Mouse (Mus musculus) stomach, embryonic 15.5 days (tissue): Measurements from ENCODE around the gene Emid1. TPM values are rescaled to one million over a fixed set of nuclear protein-coding genes. Genes with fewer than 3 reads are reported as not detected.

Source experiments
- ATAC-seq: fragments of 200-750 bp; cut with Nextera tagmentation; 2 replicates; pipeline ENCODE4 v1.8.0; 2017; ENCODE audit warnings: low read depth, moderate number of reproducible peaks, moderate TSS enrichment; ENCODE audit not compliant: insufficient read depth, low FRiP score
- H3K27ac ChIP-seq: fragments of 300-500 bp; sonication (generic); 2 replicates; pipeline ENCODE4 v1.5.1; 2015; ENCODE audit warnings: mild to moderate bottlenecking, inconsistent platforms
- H3K27me3 ChIP-seq: fragments of 300-500 bp; sonication (generic); replicated peaks from 2 replicates; pipeline ENCODE4 v1.6.1; 2015; ENCODE audit warnings: inconsistent platforms
- H3K36me3 ChIP-seq: fragments of 300-500 bp; sonication (generic); 2 replicates; pipeline ENCODE4 v1.6.1; 2015; ENCODE audit warnings: inconsistent platforms
- H3K4me1 ChIP-seq: fragments of 300-500 bp; sonication (generic); 2 replicates; pipeline ENCODE4 v1.6.1; 2015; ENCODE audit warnings: inconsistent platforms
- H3K4me2 ChIP-seq: fragments of 300-500 bp; sonication (generic); 2 replicates; pipeline ENCODE4 v1.6.1; 2015; ENCODE audit warnings: mild to moderate bottlenecking, inconsistent platforms
- H3K4me3 ChIP-seq: fragments of 300-500 bp; sonication (generic); replicated peaks from 2 replicates; pipeline ENCODE4 v1.5.1; 2015; ENCODE audit warnings: inconsistent platforms
- H3K9ac ChIP-seq: fragments of 300-500 bp; sonication (generic); 2 replicates; pipeline ENCODE4 v1.6.1; 2015; ENCODE audit warnings: inconsistent platforms
- H3K9me3 ChIP-seq: fragments of 300-500 bp; sonication (generic); 2 replicates; pipeline ENCODE4 v1.6.1; 2016; ENCODE audit warnings: inconsistent platforms
- WGBS: fragments of 180-500 bp; shearing (Covaris S2); methylation state at CpG from one replicate; pipeline ENCODE4 v1.1.7; 2015; 5-methylcytosine and 5-hydroxymethylcytosine counted together
- polyA plus RNA-seq: library from polyadenylated mRNA; unstranded; fragments of >200 nt; fragmentation: Nextera tagmentation; extraction: Ambion mirVana; gene quantifications from 2 replicates; pipeline ENCODE4 v1.2.1, GENCODE M21; 2015

The Emid1 gene
- polyA plus RNA-seq, 1 experiment from 2014 or later = 64.2 TPM

DNA sequence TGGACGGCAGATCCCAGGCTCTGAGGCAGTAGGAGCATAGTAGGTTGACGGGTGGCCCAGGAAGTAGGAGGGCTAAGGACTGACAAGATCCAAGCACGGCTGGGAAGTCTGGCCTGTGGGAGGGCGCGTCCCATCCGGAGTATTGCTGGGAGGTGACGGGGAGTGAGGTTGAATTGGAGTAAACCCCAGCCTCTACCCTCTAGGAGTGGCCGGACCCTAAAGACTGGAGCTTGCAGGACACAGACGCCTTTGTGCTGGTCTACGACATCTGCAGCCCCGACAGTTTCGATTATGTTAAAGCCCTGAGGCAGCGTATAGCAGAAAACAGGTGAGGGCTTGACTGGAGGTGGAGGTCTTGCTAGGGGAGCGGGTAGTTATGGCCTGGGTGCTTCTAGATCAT, 92.8 kb downstream of the Emid1 start:
- H3K4me1 ChIP-seq = peaks cover 64% of the 10 kb centered on the region
- peaks cover 64% of the 10 kb centered on the region for H3K27me3 ChIP-seq

GRCm38 (mm10) chr11:5058783-5059182, 93.3 kb downstream of the Emid1 start:
- peaks cover 64% of the 10 kb centered on the region for H3K27me3 ChIP-seq
- H3K27ac ChIP-seq = no peak overlapping the region
- H3K4me2 ChIP-seq = no peak overlapping the region; the same call in 1 of the 2 replicates
- ATAC-seq = no peak
- no peak overlapping the region for H3K9ac ChIP-seq
- 37% methylated on average over 9 of the region's 9 CpGs for WGBS
- H3K36me3 ChIP-seq = no peaks in the 10 kb centered on the region
- H3K9me3 ChIP-seq = no peaks in the 10 kb centered on the region
- peaks cover 59% of the 10 kb centered on the region for H3K4me1 ChIP-seq
- H3K4me3 ChIP-seq = 0 out of 2 replicates have a peak overlapping the region, but pooled peaks have one; percentile 2

More for the DNA sequence above, 92.8 kb downstream of the Emid1 start:
- WGBS = 21% methylated on average over 14 of the region's 14 CpGs
- H3K36me3 ChIP-seq = no peaks in the 10 kb centered on the region
- H3K4me2 ChIP-seq = no peak overlapping the region; the same call in 1 of the 2 replicates
- 0 out of 2 replicates have a peak overlapping the region, but pooled peaks have one; percentile 2 for H3K4me3 ChIP-seq
- H3K9ac ChIP-seq = no peak overlapping the region
- no peak overlapping the region for H3K27ac ChIP-seq
- ATAC-seq = no peak
- no peaks in the 10 kb centered on the region for H3K9me3 ChIP-seq

- Histone ChIP-seq H3K4me2 (peak within 1 kb of the TSS; percentile 98), H3K27ac (no peak within 1 kb of the TSS), H3K4me3 (peak within 1 kb of the TSS; percentile 48), H3K36me3 (no peaks in the 10 kb centered on the region), H3K9me3 (no peaks in the 10 kb centered on the region), H3K4me1 (peaks cover 53% of the 10 kb centered on the region), H3K9ac (0 out of 2 replicates have a peak within 1 kb of the TSS, but pooled peaks have one; percentile 13), H3K27me3 (peaks cover 59% of the 10 kb centered on the region)
- WGBS = 2% methylated on average over 77 of the region's 77 CpGs
- no peak for ATAC-seq
Measured at GRCm38 (mm10) chr11:5057856-5058641, 94.0 kb downstream of the Emid1 start, which contains the start of gene Rasl10a. Gene Rasl10a (plus strand): TSS chr11:5058128.

DNA sequence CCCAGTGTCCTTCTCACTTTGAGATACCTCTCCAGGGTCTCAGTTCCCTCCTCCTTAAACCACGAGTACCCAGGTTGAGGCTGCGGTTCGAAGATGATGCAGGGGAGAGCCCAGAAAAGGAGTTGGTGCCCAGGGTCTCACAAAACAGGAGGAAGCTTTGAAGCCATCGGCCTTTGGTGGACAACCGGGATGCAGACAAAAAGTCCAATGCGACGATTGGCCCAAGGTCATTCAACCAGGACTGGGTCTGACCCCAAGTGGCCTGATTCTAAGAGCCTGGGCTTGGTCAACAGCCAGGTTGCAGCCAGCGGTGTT, 94.6 kb downstream of the Emid1 start:
- H3K4me3 ChIP-seq = peak overlapping the region; percentile 48
- H3K27ac ChIP-seq = no peak overlapping the region
- H3K36me3 ChIP-seq = no peaks in the 10 kb centered on the region
- peaks cover 58% of the 10 kb centered on the region for H3K27me3 ChIP-seq
- H3K9me3 ChIP-seq = no peaks in the 10 kb centered on the region
- peaks cover 48% of the 10 kb centered on the region for H3K4me1 ChIP-seq
- whole genome bisulfite sequencing = 34% methylated on average over 8 of the region's 8 CpGs
- H3K4me2 ChIP-seq = peak overlapping the region; percentile 98
- 0 out of 2 replicates have a peak overlapping the region, but pooled peaks have one; percentile 13 for H3K9ac ChIP-seq
- no peak for ATAC-seq

GRCm38 (mm10) chr11:5057064-5057463, 95.0 kb downstream of the Emid1 start:
- H3K9me3 ChIP-seq = no peaks in the 10 kb centered on the region
- 62% methylated on average over 8 of the region's 8 CpGs for WGBS
- H3K27me3 ChIP-seq = peaks cover 58% of the 10 kb centered on the region
- no peaks in the 10 kb centered on the region for H3K36me3 ChIP-seq
- H3K4me3 ChIP-seq = no peak overlapping the region
- no peak overlapping the region for H3K27ac ChIP-seq
- H3K4me1 ChIP-seq = peaks cover 43% of the 10 kb centered on the region
- H3K9ac ChIP-seq = no peak overlapping the region
- H3K4me2 ChIP-seq = no peak overlapping the region
- no peak for ATAC-seq

Other genes starting within 250 kb of the Emid1 start
- 0.50 and 0.75 TPM in 2 replicates for gene Nefh, start 204.2 kb downstream of the Emid1 start, polyA plus RNA-seq
- gene Ap1b1, start 165.4 kb downstream of the Emid1 start, polyA plus RNA-seq = 57.5 and 60.2 TPM in 2 replicates
- 0.71 and 1.3 TPM in 2 replicates for gene Rasl10a, start 94.1 kb downstream of the Emid1 start, polyA plus RNA-seq
- 26.3 and 28.9 TPM in 2 replicates for gene Gas2l1, start 86.9 kb downstream of the Emid1 start, polyA plus RNA-seq
- 27.0 and 28.4 TPM in 2 replicates for gene Rhbdd3, start 53.3 kb downstream of the Emid1 start, polyA plus RNA-seq
- 605 and 630 TPM in 2 replicates for gene Ewsr1, start 53.0 kb downstream of the Emid1 start, polyA plus RNA-seq
- gene Kremen1, start 109.3 kb upstream of the Emid1 start, polyA plus RNA-seq = 17.8 and 18.3 TPM in 2 replicates